ENCODE assay signal across 8 mouse cellular contexts in the genomic region with DNA sequence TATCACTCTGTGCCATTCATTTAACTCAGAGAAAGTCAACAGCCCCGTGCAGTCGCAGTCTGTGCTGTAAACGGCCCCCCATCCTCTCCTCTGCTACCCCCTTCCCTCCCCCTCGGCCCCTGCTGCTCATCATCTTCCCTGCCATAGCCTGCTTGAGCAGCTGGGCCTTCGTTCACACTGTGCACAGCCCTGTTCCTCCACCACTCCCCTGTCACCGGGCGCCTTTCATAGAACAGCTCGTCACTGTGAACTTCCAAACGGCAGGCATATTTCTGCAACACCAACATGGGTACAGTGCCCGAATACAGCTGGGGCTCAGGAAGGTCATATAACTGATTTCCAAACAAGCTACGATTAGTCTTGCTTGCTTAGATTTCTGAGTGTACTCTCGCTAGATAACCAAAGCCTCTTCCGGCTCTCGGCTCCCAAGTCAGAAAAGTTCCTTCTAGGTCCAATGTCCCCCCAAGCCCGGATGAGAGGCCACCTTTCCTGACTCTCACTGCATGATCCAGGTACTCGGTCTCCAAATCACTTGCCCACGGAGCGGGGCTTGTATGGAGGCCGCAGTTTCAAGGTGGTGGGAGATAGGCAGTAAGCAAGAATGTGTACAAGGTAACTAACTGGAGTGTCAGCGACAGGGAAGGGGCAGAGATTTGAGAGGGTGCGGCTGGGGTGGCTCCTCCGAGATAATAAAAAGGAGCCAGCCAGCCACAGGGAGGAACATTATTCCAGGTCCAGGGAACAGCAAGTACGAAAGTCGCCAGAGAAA.
DNase-seq lines count a peak whose midpoint lies in the region; ATAC-seq and TF ChIP-seq lines count a peak whose summit lies in the region.

No protein-coding gene starts in this region.

- H3K27me3 ChIP-seq in heart, embryonic 10.5 days (ENCODE audit: insufficient read depth, poor library complexity, severe bottlenecking) = peaks cover 18% of the 10 kb centered on the region
- H3K27me3 ChIP-seq in ES-Bruce4 (ENCODE audit: control insufficient read depth, insufficient read depth, low read length, poor library complexity, severe bottlenecking) = no peaks in the 10 kb centered on the region
- no peaks in the 10 kb centered on the region for H3K27me3 ChIP-seq in heart, postnatal 0 days (ENCODE audit: control insufficient read depth, insufficient read depth, low read length)

- intact Hi-C loops in heart, postnatal 14 days (cut with DNase I) = loop anchor here (1.0 to 2.0 kb wide), 3 partner anchors 18 to 162 kb away; no protein-coding TSS in a partner anchor

- no peaks in the 10 kb centered on the region for H3K36me3 ChIP-seq in heart, embryonic 10.5 days
- H3K36me3 ChIP-seq in ES-Bruce4 (ENCODE audit: control insufficient read depth, insufficient read depth, low read length, poor library complexity, severe bottlenecking) = no peaks in the 10 kb centered on the region
- H3K36me3 ChIP-seq in heart, postnatal 0 days (replicated peaks; ENCODE audit: control insufficient read depth, insufficient read depth, low read length) = no peaks in the 10 kb centered on the region

- TF ChIP-seq EP300 in ES-Bruce4 (IDR thresholded peaks at IDR 0.05; ENCODE audit: insufficient read depth, low read depth, low read length) = no peak
- TF ChIP-seq EP300 in heart, postnatal 0 days (IDR thresholded peaks at IDR 0.05; ENCODE audit: low read depth) = no peak

- no peak for TF ChIP-seq CTCF in ES-Bruce4 (IDR thresholded peaks at IDR 0.05; ENCODE audit: low read depth, low read length)
- no peak for TF ChIP-seq CTCF in heart, postnatal 0 days (IDR thresholded peaks at IDR 0.05; ENCODE audit: low read depth)

- H3K4me3 ChIP-seq in heart, embryonic 10.5 days = peak overlapping the region; percentile 51
- H3K4me3 ChIP-seq in ES-Bruce4 (ENCODE audit: low read depth, low read length) = peak overlapping the region; percentile 25; the same call in 1 of the 2 replicates
- peak overlapping the region; percentile 24 for H3K4me3 ChIP-seq in heart, postnatal 0 days (ENCODE audit: low read depth, low read length)

- WGBS in heart, embryonic 10.5 days = 33% methylated on average over 24 of the region's 24 CpGs
- whole genome bisulfite sequencing in heart, postnatal 0 days = 45% methylated on average over 24 of the region's 24 CpGs

- no peak for TF ChIP-seq POLR2A in ES-Bruce4 (IDR thresholded peaks at IDR 0.05; ENCODE audit: insufficient read depth, low read length)

- no peak for ATAC-seq in heart, postnatal 0 days (ENCODE audit: insufficient read depth, low read depth)

- H3K4me2 ChIP-seq in heart, postnatal 0 days (ENCODE audit: low read depth, low read length) = peak overlapping the region; percentile 55

- H3K27ac ChIP-seq in heart, embryonic 10.5 days = peak overlapping the region; percentile 42; the same call in 1 of the 2 replicates
- H3K27ac ChIP-seq in ES-Bruce4 (ENCODE audit: insufficient read depth, low read length) = no peak overlapping the region
- no peak overlapping the region for H3K27ac ChIP-seq in heart, postnatal 0 days (ENCODE audit: low read depth)

- no peak for DNase-seq in heart, embryonic 10.5 days (ENCODE audit: low spot score)
- no peak for DNase-seq in heart, postnatal 14 days
- no peak for DNase-seq in heart, postnatal 0 days (ENCODE audit: low spot score)
- peak; percentile 40 for DNase-seq in lung, postnatal 14 days
- DNase-seq in adrenal gland, postnatal 36 days = no peak
- no peak for DNase-seq in adrenal gland, adult 18-20 months (ENCODE audit: low spot score in 2 of 2)
- DNase-seq in gastrocnemius, postnatal 10 days = no peak

- H3K4me1 ChIP-seq in heart, embryonic 10.5 days = peaks cover 57% of the 10 kb centered on the region
- H3K4me1 ChIP-seq in ES-Bruce4 (ENCODE audit: control insufficient read depth, insufficient read depth, low read length) = peaks cover 2% of the 10 kb centered on the region
- 0 out of 2 replicates have a peak, but pooled peaks cover 15% of the 10 kb centered on the region for H3K4me1 ChIP-seq in heart, postnatal 0 days (ENCODE audit: control insufficient read depth, insufficient read depth)

- no peaks in the 10 kb centered on the region for H3K9me3 ChIP-seq in heart, embryonic 10.5 days
- H3K9me3 ChIP-seq in ES-Bruce4 (replicated peaks; ENCODE audit: control insufficient read depth, insufficient read depth, low read length, poor library complexity, severe bottlenecking) = no peaks in the 10 kb centered on the region
- H3K9me3 ChIP-seq in heart, postnatal 0 days (replicated peaks; ENCODE audit: control insufficient read depth, low read length) = no peaks in the 10 kb centered on the region

- H3K9ac ChIP-seq in ES-Bruce4 (ENCODE audit: low read depth, poor library complexity, severe bottlenecking) = no peak overlapping the region
- H3K9ac ChIP-seq in heart, postnatal 0 days (replicated peaks; ENCODE audit: low read depth, low read length) = no peak overlapping the region
